Mouse (Mus musculus) stomach, embryonic 16.5 days (tissue): ENCODE results near the gene Ablim1. TPM values are rescaled to one million over a fixed set of nuclear protein-coding genes. Genes with fewer than 3 reads are reported as not detected.
A peak's percentile ranks its signal among the peaks of the same experiment; 100 is the strongest.

ENCODE experiments used
- ATAC-seq: fragments of 200-750 bp; cut with Nextera tagmentation; 2 replicates; pipeline ENCODE4 v1.8.0; 2017; ENCODE audit warnings: moderate number of reproducible peaks, moderate TSS enrichment; ENCODE audit not compliant: insufficient read depth, low FRiP score
- H3K27ac ChIP-seq: fragments of 300-500 bp; sonication (generic); 2 replicates; pipeline ENCODE4 v1.5.1; 2014; ENCODE audit warnings: low read length
- H3K27me3 ChIP-seq: fragments of 300-500 bp; sonication (generic); 2 replicates; pipeline ENCODE4 v1.6.1; 2014; ENCODE audit warnings: low read length, control low read depth, mixed read lengths; ENCODE audit not compliant: control insufficient read depth, insufficient read depth
- H3K36me3 ChIP-seq: fragments of 300-500 bp; sonication (generic); 2 replicates; pipeline ENCODE4 v1.6.1; 2014; ENCODE audit warnings: low read length; ENCODE audit not compliant: control insufficient read depth, insufficient read depth
- H3K4me1 ChIP-seq: fragments of 300-500 bp; sonication (generic); 2 replicates; pipeline ENCODE4 v1.6.1; 2014; ENCODE audit warnings: low read length, control low read depth, mixed read lengths; ENCODE audit not compliant: control insufficient read depth, insufficient read depth
- H3K4me2 ChIP-seq: fragments of 300-500 bp; sonication (generic); 2 replicates; pipeline ENCODE4 v1.6.1; 2014; ENCODE audit warnings: low read depth, low read length, mixed read lengths
- H3K4me3 ChIP-seq: fragments of 300-500 bp; sonication (generic); replicated peaks from 2 replicates; pipeline ENCODE4 v1.5.1; 2014; ENCODE audit warnings: mild to moderate bottlenecking, low read length
- H3K9ac ChIP-seq: fragments of 300-500 bp; sonication (generic); 2 replicates; pipeline ENCODE4 v1.6.1; 2014; ENCODE audit warnings: low read length
- H3K9me3 ChIP-seq: fragments of 300-500 bp; sonication (generic); replicated peaks from 2 replicates; pipeline ENCODE4 v1.6.1; 2016; ENCODE audit warnings: low read length, control low read depth; ENCODE audit not compliant: control insufficient read depth
- WGBS: fragments of 180-500 bp; shearing (Covaris S2); extraction: QIAGEN DNeasy Blood & Tissue Kit; methylation state at CpG from one replicate; pipeline ENCODE4 v1.1.7; 2014; 5-methylcytosine and 5-hydroxymethylcytosine counted together
- polyA plus RNA-seq: library from polyadenylated mRNA; unstranded; fragments of >200 nt; fragmentation: Nextera tagmentation; extraction: Ambion mirVana; gene quantifications from 2 replicates; pipeline ENCODE4 v1.2.1, GENCODE M21; 2015

The Ablim1 gene
- polyA plus RNA-seq, 1 experiment from 2014 or later, result 66.5 TPM

- H3K4me3 ChIP-seq, result no peak overlapping the region
- no peak overlapping the region for H3K4me2 ChIP-seq
- no peaks in the 10 kb centered on the region for H3K27me3 ChIP-seq
- no peaks in the 10 kb centered on the region for H3K9me3 ChIP-seq
- no peak overlapping the region for H3K27ac ChIP-seq
- no peak for ATAC-seq
- 58% methylated on average over 5 of the region's 5 CpGs for WGBS
- H3K9ac ChIP-seq, result no peak overlapping the region
- H3K36me3 ChIP-seq, result no peaks in the 10 kb centered on the region
- H3K4me1 ChIP-seq, result peaks cover 26% of the 10 kb centered on the region
These were observed 47.2 kb downstream of the Ablim1 start for GRCm38 (mm10) chr19:57267531-57267930.

GRCm38 (mm10) chr19:57266374-57267085 lies 48.2 kb downstream of the Ablim1 start:
- no peak for ATAC-seq
- Histone ChIP-seq H3K4me2 (no peak overlapping the region), H3K36me3 (no peaks in the 10 kb centered on the region), H3K27ac (peak overlapping the region; percentile 7; the same call in 1 of the 2 replicates), H3K9me3 (no peaks in the 10 kb centered on the region), H3K4me1 (peaks cover 17% of the 10 kb centered on the region), H3K9ac (no peak overlapping the region), H3K4me3 (no peak overlapping the region), H3K27me3 (no peaks in the 10 kb centered on the region)
- 58% methylated on average over 10 of the region's 10 CpGs for WGBS

GRCm38 (mm10) chr19:57264296-57264947 lies 50.3 kb downstream of the Ablim1 start:
- Histone ChIP-seq H3K27me3 (no peaks in the 10 kb centered on the region), H3K27ac (0 out of 2 replicates have a peak overlapping the region, but pooled peaks have one; percentile 43), H3K9me3 (no peaks in the 10 kb centered on the region), H3K9ac (no peak overlapping the region), H3K4me2 (0 out of 2 replicates have a peak overlapping the region, but pooled peaks have one; percentile 23), H3K4me3 (no peak overlapping the region), H3K36me3 (no peaks in the 10 kb centered on the region), H3K4me1 (peaks cover 17% of the 10 kb centered on the region)
- no peak for ATAC-seq
- 40% methylated on average over 15 of the region's 15 CpGs for WGBS

- Histone ChIP-seq H3K27me3 (no peaks in the 10 kb centered on the region), H3K9ac (no peak overlapping the region)
These were observed 56.9 kb downstream of the Ablim1 start for GRCm38 (mm10) chr19:57257801-57258200.

GRCm38 (mm10) chr19:57256666-57257065 lies 58.1 kb downstream of the Ablim1 start:
- no peak for ATAC-seq
- no peaks in the 10 kb centered on the region for H3K27me3 ChIP-seq
- H3K9me3 ChIP-seq, result no peaks in the 10 kb centered on the region
- peaks cover 4% of the 10 kb centered on the region; the same call in 1 of the 2 replicates for H3K4me1 ChIP-seq
- no peak overlapping the region for H3K4me2 ChIP-seq
- no peaks in the 10 kb centered on the region for H3K36me3 ChIP-seq
- no peak overlapping the region for H3K4me3 ChIP-seq
- H3K9ac ChIP-seq, result no peak overlapping the region
- H3K27ac ChIP-seq, result no peak overlapping the region
- WGBS, result 41% methylated on average over 9 of the region's 9 CpGs

More at GRCm38 (mm10) chr19:57257801-57258200, 56.9 kb downstream of the Ablim1 start:
- H3K36me3 ChIP-seq, result no peaks in the 10 kb centered on the region
- H3K4me2 ChIP-seq, result no peak overlapping the region
- no peaks in the 10 kb centered on the region for H3K9me3 ChIP-seq
- ATAC-seq, result no peak
- WGBS, result 70% methylated on average over 12 of the region's 12 CpGs
- no peak overlapping the region for H3K27ac ChIP-seq
- H3K4me1 ChIP-seq, result peaks cover under 1% of the 10 kb centered on the region; the same call in 1 of the 2 replicates
- H3K4me3 ChIP-seq, result no peak overlapping the region

GRCm38 (mm10) chr19:57255157-57255556 lies 59.6 kb downstream of the Ablim1 start:
- H3K9ac ChIP-seq, result no peak overlapping the region
- no peak overlapping the region for H3K4me2 ChIP-seq
- H3K4me3 ChIP-seq, result no peak overlapping the region
- no peak for ATAC-seq
- no peak overlapping the region for H3K27ac ChIP-seq
- H3K9me3 ChIP-seq, result no peaks in the 10 kb centered on the region
- H3K4me1 ChIP-seq, result peaks cover 4% of the 10 kb centered on the region; the same call in 1 of the 2 replicates
- no peaks in the 10 kb centered on the region for H3K36me3 ChIP-seq
- 80% methylated on average over 8 of the region's 8 CpGs for WGBS
- no peaks in the 10 kb centered on the region for H3K27me3 ChIP-seq

GRCm38 (mm10) chr19:57252692-57253448 lies 61.8 kb downstream of the Ablim1 start:
- Histone ChIP-seq H3K27ac (no peak overlapping the region), H3K9ac (no peak overlapping the region), H3K27me3 (no peaks in the 10 kb centered on the region), H3K4me2 (no peak overlapping the region), H3K9me3 (no peaks in the 10 kb centered on the region), H3K4me3 (no peak overlapping the region), H3K36me3 (no peaks in the 10 kb centered on the region), H3K4me1 (peaks cover 4% of the 10 kb centered on the region; the same call in 1 of the 2 replicates)
- WGBS, result 52% methylated on average over 9 of the region's 9 CpGs
- peak; percentile 56; the same call in 1 of the 2 replicates for ATAC-seq

- Histone ChIP-seq H3K27me3 (no peaks in the 10 kb centered on the region), H3K36me3 (no peaks in the 10 kb centered on the region), H3K4me1 (peaks cover 4% of the 10 kb centered on the region; the same call in 1 of the 2 replicates), H3K9me3 (no peaks in the 10 kb centered on the region), H3K4me3 (no peak overlapping the region), H3K4me2 (no peak overlapping the region), H3K27ac (no peak overlapping the region), H3K9ac (no peak overlapping the region)
- ATAC-seq, result no peak
- 73% methylated on average over 5 of the region's 5 CpGs for WGBS
These were observed 65.9 kb downstream of the Ablim1 start for GRCm38 (mm10) chr19:57248781-57249180.
